Mouse (Mus musculus) CH12.LX (cell line): ENCODE data around the gene Elovl5. TPM values are rescaled to one million over a fixed set of nuclear protein-coding genes. Genes with fewer than 3 reads are reported as not detected.

Source experiments
- DNase-seq: peaks from one replicate; pipeline ENCODE4 v3.0.0-alpha.2; 2013; ENCODE audit errors: extremely low read depth
- H3K27ac ChIP-seq: 2 replicates; pipeline ENCODE4 v1.5.1; 2012; ENCODE audit warnings: low read depth, mild to moderate bottlenecking, control low read depth, moderate library complexity; ENCODE audit not compliant: insufficient read depth
- H3K27me3 ChIP-seq: replicated peaks from 2 replicates; pipeline ENCODE3; 2012; ENCODE audit warnings: inconsistent platforms
- H3K36me3 ChIP-seq, 2 experiments: replicated peaks in 1 of 2; 2 replicates each; pipeline versions ENCODE3 to v1.6.1; 2012; ENCODE audit warnings: inconsistent platforms in 1 of 2, low read length in 1 of 2, mild to moderate bottlenecking in 1 of 2, mixed read lengths in 1 of 2, moderate library complexity in 1 of 2; ENCODE audit not compliant: control insufficient read depth in 1 of 2, insufficient read depth in 1 of 2
- H3K4me1 ChIP-seq, 2 experiments: 2 replicates each; pipeline ENCODE4 v1.6.1; 2012; ENCODE audit warnings: inconsistent platforms in 1 of 2, moderate library complexity in 1 of 2; ENCODE audit not compliant: insufficient read depth in 2 of 2, control insufficient read depth in 1 of 2
- H3K4me2 ChIP-seq: 2 replicates; pipeline ENCODE4 v1.6.1; 2012; ENCODE audit warnings: low read depth, mild to moderate bottlenecking, control low read depth; ENCODE audit not compliant: poor library complexity, insufficient read depth, severe bottlenecking
- H3K4me3 ChIP-seq, 3 experiments: fragments of 150-350 bp in 1 of 3; sonication (generic) in 1 of 3; replicated peaks in 1 of 3; 2 replicates each; pipeline versions ENCODE3 to v1.5.1; 2011 to 2012; ENCODE audit warnings: low read depth in 2 of 3, low read length in 2 of 3, mild to moderate bottlenecking in 2 of 3, moderate library complexity in 2 of 3, control low read depth in 1 of 3, improper control_type of control experiment in 1 of 3, inconsistent platforms in 1 of 3, mixed read lengths in 1 of 3; ENCODE audit not compliant: poor library complexity in 1 of 3
- H3K79me2 ChIP-seq: replicated peaks from 2 replicates; pipeline ENCODE4 v1.6.1; 2012; ENCODE audit warnings: mild to moderate bottlenecking, moderate library complexity; ENCODE audit not compliant: control insufficient read depth, poor library complexity, insufficient read depth, severe bottlenecking; ENCODE audit errors: extremely low read depth
- H3K9ac ChIP-seq: 2 replicates; pipeline ENCODE4 v1.6.1; 2012; ENCODE audit warnings: low read depth, mild to moderate bottlenecking, control low read depth, moderate library complexity; ENCODE audit not compliant: insufficient read depth
- H3K9me3 ChIP-seq: replicated peaks from 2 replicates; pipeline ENCODE3; 2012; ENCODE audit warnings: low read length, inconsistent platforms, mixed read lengths
- E2F4 ChIP-seq: IDR thresholded peaks from 2 replicates; pipeline ENCODE4 v1.6.1; 2011; ENCODE audit warnings: low read depth, low read length, improper control_type of control experiment; ENCODE audit not compliant: insufficient replicate concordance
- EP300 ChIP-seq: IDR thresholded peaks from 2 replicates; pipeline ENCODE4 v1.6.1; 2011; ENCODE audit warnings: low read length, improper control_type of control experiment
- GABPA ChIP-seq: IDR thresholded peaks from 2 replicates; pipeline ENCODE4 v1.6.1; 2012; ENCODE audit warnings: low read depth, low read length, improper control_type of control experiment, inconsistent platforms; ENCODE audit not compliant: insufficient replicate concordance
- JUN ChIP-seq: IDR thresholded peaks from 2 replicates; pipeline ENCODE4 v1.6.1; 2011; ENCODE audit warnings: low read depth, mild to moderate bottlenecking, low read length, improper control_type of control experiment, moderate library complexity; ENCODE audit not compliant: insufficient read depth
- JUND ChIP-seq: conservative IDR thresholded peaks from 2 replicates; pipeline ENCODE4 v1.6.1; 2011; ENCODE audit warnings: low read depth, low read length, improper control_type of control experiment
- KAT2A ChIP-seq: IDR thresholded peaks from 2 replicates; pipeline ENCODE4 v1.6.1; 2012; ENCODE audit warnings: low read length, improper control_type of control experiment, inconsistent platforms; ENCODE audit not compliant: insufficient replicate concordance
- MAZ ChIP-seq: IDR thresholded peaks from 2 replicates; pipeline ENCODE4 v1.6.1; 2012; ENCODE audit warnings: low read depth, mild to moderate bottlenecking, inconsistent platforms, low read length, improper control_type of control experiment, moderate library complexity
- MEF2A ChIP-seq: IDR thresholded peaks from 2 replicates; pipeline ENCODE4 v1.6.1; 2014; ENCODE audit warnings: low read depth, mild to moderate bottlenecking, inconsistent platforms, low read length, improper control_type of control experiment, borderline replicate concordance
- RCOR1 ChIP-seq: conservative IDR thresholded peaks from 2 replicates; pipeline ENCODE4 v1.6.1; 2012; ENCODE audit warnings: low read depth, mild to moderate bottlenecking, inconsistent platforms, low read length, improper control_type of control experiment
- SIN3A ChIP-seq: IDR thresholded peaks from 2 replicates; pipeline ENCODE4 v1.6.1; 2012; ENCODE audit warnings: low read length, improper control_type of control experiment, inconsistent platforms
- TCF12 ChIP-seq: IDR thresholded peaks from 2 replicates; pipeline ENCODE4 v1.6.1; 2014; ENCODE audit warnings: low read depth, mild to moderate bottlenecking, inconsistent platforms, low read length, improper control_type of control experiment
- UBTF ChIP-seq: IDR thresholded peaks from 2 replicates; pipeline ENCODE4 v1.6.1; 2012; ENCODE audit warnings: low read depth, mild to moderate bottlenecking, inconsistent platforms, low read length, improper control_type of control experiment, moderate library complexity
- USF2 ChIP-seq: conservative IDR thresholded peaks from 2 replicates; pipeline ENCODE4 v1.6.1; 2011; ENCODE audit warnings: low read depth, low read length, improper control_type of control experiment
- dilution Hi-C: fragments of 300-500 bp; cut with MboI; formaldehyde crosslinking; loops from 2 replicates; pipeline ENCODE4 v1.14.3; 2020; ENCODE audit warnings: low sequenced_read_pairs; ENCODE audit not compliant: extremely low pct_unique_long_range_greater_than_20kb, extremely low pct_ligation_motif_present
- in situ Hi-C: fragments of 300-500 bp; cut with MboI; formaldehyde crosslinking; loops from 3 replicates; pipeline ENCODE4 v1.14.3; 2019; ENCODE audit warnings: low sequenced_read_pairs, low pct_ligation_motif_present, low pct_unique_long_range_greater_than_20kb, mixed read lengths
- polyA plus RNA-seq: library from polyadenylated mRNA; unstranded; fragments of >175 nt; gene quantifications from 2 replicates; pipeline ENCODE4 v1.2.1, GENCODE M21; 2012; ENCODE audit warnings: low read depth; ENCODE audit not compliant: insufficient read length
- total RNA-seq, 2 experiments: library from RNA; depleted of rRNA; stranded (reverse); fragments of 300-350 nt in 1 of 2; fragments of >200 nt in 1 of 2; gene quantifications; 2 replicates each; pipeline ENCODE4 v1.2.3; 2012 to 2014

Gene Elovl5
- total and polyA plus RNA-seq, 3 experiments, result 44.0 to 122 (median 63.0) TPM

DNA sequence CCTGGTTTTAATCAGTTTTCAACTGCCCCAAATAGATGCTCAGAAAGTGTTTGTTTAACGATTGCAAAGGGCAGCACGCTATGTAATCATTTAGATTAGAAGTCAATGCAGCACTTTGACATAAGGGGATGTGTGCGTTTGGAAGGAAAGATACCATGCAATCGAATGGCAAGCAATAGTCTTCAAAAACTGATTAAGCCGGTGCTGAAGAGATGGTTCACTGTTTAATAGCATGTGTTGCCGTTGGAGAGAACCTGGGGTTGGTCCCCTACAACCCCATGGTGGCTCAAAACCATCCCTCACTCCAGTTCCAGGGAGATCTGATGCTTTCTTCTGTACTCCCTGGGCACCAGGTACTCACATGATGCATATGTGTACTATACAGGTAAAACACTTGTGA is 4.9 kb upstream of the Elovl5 start:
- H3K9ac ChIP-seq, result peak overlapping the region; percentile 100
- no peaks in the 10 kb centered on the region for H3K36me3 ChIP-seq
- DNase-seq, result no peak
- H3K4me1 ChIP-seq, result peaks cover 13 to 52% of the 10 kb centered on the region in 2 experiments
- peak overlapping the region; percentile 59 for H3K27ac ChIP-seq
- H3K4me2 ChIP-seq, result peak overlapping the region; percentile 63
- no peaks in the 10 kb centered on the region for H3K27me3 ChIP-seq
- in situ Hi-C loops (loop anchor here (5.0 kb wide), 1 partner anchor 85 kb away; no protein-coding TSS in a partner anchor), dilution Hi-C loops (no loop called here)
- H3K79me2 ChIP-seq, result peaks cover 7% of the 10 kb centered on the region
- H3K9me3 ChIP-seq, result no peaks in the 10 kb centered on the region
- H3K4me3 ChIP-seq, result peak overlapping the region; percentile 49 to 73 (median 60)
- TF ChIP-seq TCF12, result 0 out of 2 replicates have a peak, but pooled peaks have one; percentile 20
- TF ChIP-seq SIN3A, result no peak; the same call in 1 of the 2 replicates
- TF ChIP-seq KAT2A, result 0 out of 2 replicates have a peak, but pooled peaks have one; percentile 29
- TF ChIP-seq USF2, result no peak
- TF ChIP-seq JUN, result no peak
- TF ChIP-seq JUND, result no peak
- no peak for TF ChIP-seq GABPA
- TF ChIP-seq E2F4, result 0 out of 2 replicates have a peak, but pooled peaks have one; percentile 45
- TF ChIP-seq RCOR1, result 0 out of 2 replicates have a peak, but pooled peaks have one; percentile 34

DNA sequence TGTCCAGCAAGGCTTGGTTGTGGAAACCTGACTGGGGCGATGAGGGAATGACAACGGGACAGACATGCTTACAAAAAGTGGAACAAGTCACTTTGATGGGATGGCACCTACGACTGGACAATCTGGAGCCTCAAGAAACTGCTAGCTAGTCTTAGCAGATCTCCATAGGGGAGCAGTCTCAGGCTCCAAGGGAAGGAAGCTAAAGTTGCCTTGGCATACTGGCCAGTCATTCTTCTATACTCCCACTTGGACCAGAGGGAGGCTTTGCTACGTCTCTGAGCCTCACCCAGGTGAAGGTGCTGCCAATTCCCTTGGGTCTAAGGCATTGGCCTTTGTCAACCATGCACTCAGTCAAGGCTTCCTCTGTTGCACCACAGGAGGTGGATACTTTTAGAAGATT is 2.5 kb upstream of the Elovl5 start:
- Histone ChIP-seq H3K9me3 (no peaks in the 10 kb centered on the region), H3K4me2 (no peak overlapping the region), H3K27ac (no peak overlapping the region), H3K9ac (no peak overlapping the region), H3K36me3 (peaks cover 0 to 7% of the 10 kb centered on the region in 2 experiments), H3K4me1 (peaks cover 9 to 57% of the 10 kb centered on the region in 2 experiments), H3K27me3 (no peaks in the 10 kb centered on the region), H3K4me3 (no peak overlapping the region), H3K79me2 (peaks cover 18% of the 10 kb centered on the region)
- dilution Hi-C loops, result no loop called here
- in situ Hi-C loops, result loop anchor here (5.0 kb wide), 1 partner anchor 87 kb away; no protein-coding TSS in a partner anchor
- TF ChIP-seq MAZ, result no peak
- TF ChIP-seq UBTF, result no peak
- no peak for DNase-seq

DNA sequence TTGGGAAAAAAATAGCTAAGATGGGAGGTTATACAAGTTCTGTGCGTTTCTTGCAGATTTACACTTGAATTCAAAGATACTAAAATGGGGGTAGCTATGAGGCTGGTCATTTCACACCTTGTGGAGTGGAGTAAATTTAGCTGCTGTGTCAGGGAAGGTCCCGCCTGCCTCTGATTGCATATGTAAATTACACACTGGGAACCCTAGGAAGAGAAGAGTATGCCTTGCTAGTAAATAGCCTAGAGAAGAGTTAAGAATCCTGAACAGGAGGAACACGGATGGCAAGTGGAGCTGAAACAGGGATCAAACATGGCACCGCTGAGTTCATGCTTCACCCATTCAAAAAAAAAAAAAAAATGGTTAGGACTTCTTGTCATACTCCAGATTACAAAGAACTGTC is 1.4 kb upstream of the Elovl5 start:
- Histone ChIP-seq H3K79me2 (peaks cover 22% of the 10 kb centered on the region), H3K36me3 (peaks cover 0 to 18% of the 10 kb centered on the region in 2 experiments), H3K27ac (peak overlapping the region; percentile 62; the same call in 1 of the 2 replicates), H3K9ac (no peak overlapping the region), H3K4me1 (peaks cover 9 to 66% of the 10 kb centered on the region in 2 experiments), H3K4me3 (peak overlapping the region in 1 of 3 experiments; percentile 16), H3K9me3 (no peaks in the 10 kb centered on the region), H3K4me2 (peak overlapping the region; percentile 44), H3K27me3 (no peaks in the 10 kb centered on the region)
- peak; percentile 52; the same call in 1 of the 2 replicates for TF ChIP-seq MEF2A
- TF ChIP-seq EP300, result no peak
- TF ChIP-seq E2F4, result no peak
- dilution Hi-C loops (no loop called here), in situ Hi-C loops (no loop called here)
- DNase-seq, result no peak
